15 mouse cellular contexts compared by ENCODE assay signal in the genomic region with DNA sequence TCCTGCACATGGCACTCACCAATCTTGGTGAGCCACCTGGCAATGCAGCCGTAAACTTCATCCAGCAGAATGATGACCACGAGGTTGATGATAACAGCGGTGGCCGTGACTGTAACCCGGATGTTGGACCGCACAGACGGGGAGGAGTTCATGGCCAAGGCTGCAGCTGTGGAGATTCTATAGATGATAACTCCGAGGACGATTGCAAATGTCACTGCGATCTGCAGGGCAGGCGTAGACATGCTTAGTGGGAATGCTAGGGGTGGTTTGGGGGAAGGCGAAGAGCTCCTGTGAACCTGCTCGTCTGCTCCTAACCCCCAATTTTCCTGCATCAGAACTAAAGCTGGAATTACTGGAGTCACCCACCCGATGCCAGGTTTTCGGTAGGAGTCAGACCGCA.
"Had no signal": no experiment of that assay in that cellular context is flagged by ENCODE, and none has a peak within 500 bp of the region (broad histone marks: within the 10 kb centered on the region; RNA-seq: fewer than 3 reads in every experiment).

No protein-coding gene starts in this region.

- H3K4me3 ChIP-seq: liver, embryonic 13.5 days; lung, embryonic 15.5 days; myocyte; neural tube, embryonic 15.5 days; stomach, embryonic 15.5 days had no signal

- H3K4me2 ChIP-seq: liver, embryonic 13.5 days; lung, embryonic 15.5 days; neural tube, embryonic 15.5 days; stomach, embryonic 15.5 days had no signal

- H3K4me1 ChIP-seq: liver, embryonic 13.5 days; neural tube, embryonic 15.5 days; stomach, embryonic 15.5 days had no signal

- DNase-seq: kidney, adult 11 months; kidney, postnatal 10 days; liver; liver, embryonic 13.5 days; liver, postnatal 0 days; lung, postnatal 14 days; midbrain, embryonic 14.5 days; retina, postnatal 1 day; right cerebral cortex, postnatal 4 days; thymus, postnatal 36 days had no signal

- H3K27ac ChIP-seq: liver, embryonic 13.5 days; lung, embryonic 15.5 days; macrophage; neural tube, embryonic 15.5 days; stomach, embryonic 15.5 days had no signal

- H3K9ac ChIP-seq: liver, embryonic 13.5 days; liver, postnatal 0 days; lung, embryonic 15.5 days; neural tube, embryonic 15.5 days; stomach, embryonic 15.5 days had no signal

- H3K36me3 ChIP-seq: liver, embryonic 13.5 days; lung, embryonic 15.5 days; neural tube, embryonic 15.5 days; stomach, embryonic 15.5 days had no signal

- H3K27me3 ChIP-seq: liver, embryonic 13.5 days; lung, embryonic 15.5 days; neural tube, embryonic 15.5 days; stomach, embryonic 15.5 days had no signal

- ATAC-seq: liver, postnatal 0 days had no signal

- H3K9me3 ChIP-seq: liver, embryonic 13.5 days; lung, embryonic 15.5 days; neural tube, embryonic 15.5 days; stomach, embryonic 15.5 days had no signal
